10 mouse cellular contexts compared by ENCODE assay signal in the genomic region with DNA sequence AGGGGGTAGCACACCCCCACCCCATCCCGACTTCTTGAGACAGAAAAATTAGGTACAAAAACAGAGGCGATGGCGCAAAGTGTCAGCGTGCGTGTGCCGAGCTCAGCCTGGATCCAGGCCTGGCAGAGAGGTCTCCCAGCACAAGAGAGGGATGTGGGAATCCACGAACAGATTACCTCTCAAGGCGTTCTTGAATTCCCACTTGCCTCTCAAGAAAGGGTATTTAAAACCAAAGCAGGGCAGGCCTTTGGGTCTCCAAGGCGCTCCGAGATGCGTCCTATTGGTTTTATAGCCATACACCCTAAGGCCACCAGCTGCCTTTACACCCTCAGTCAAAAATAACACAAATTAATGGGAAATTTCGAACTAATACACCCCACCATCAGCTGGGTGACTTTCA. TPM values are rescaled to one million over a fixed set of nuclear protein-coding genes. Genes with fewer than 3 reads are reported as not detected.
DNase-seq lines count a peak whose midpoint lies in the region; ATAC-seq and TF ChIP-seq lines count a peak whose summit lies in the region.
"Had no signal": no experiment of that assay in that cellular context is flagged by ENCODE, and none has a peak within 500 bp of the region (broad histone marks: within the 10 kb centered on the region; RNA-seq: fewer than 3 reads in every experiment).

No protein-coding gene starts in this region.

- ATAC-seq in lung, embryonic 14.5 days (ENCODE audit: insufficient read depth): no peak
- ATAC-seq in forebrain, embryonic 13.5 days: no peak
- no peak for ATAC-seq in limb, embryonic 12.5 days (ENCODE audit: insufficient number of reproducible peaks, insufficient read depth, low FRiP score, low TSS enrichment, low read depth)

- H3K9me3 ChIP-seq in lung, embryonic 14.5 days (ENCODE audit: low read depth, low read length): no peaks in the 10 kb centered on the region
- no peaks in the 10 kb centered on the region for H3K9me3 ChIP-seq in forebrain, embryonic 13.5 days (replicated peaks)
- H3K9me3 ChIP-seq in limb, embryonic 12.5 days: no peaks in the 10 kb centered on the region

- no peak for TF ChIP-seq POLR2A in small intestine, adult 2 months (IDR thresholded peaks at IDR 0.05; ENCODE audit: low read depth, low read length)

- H3K4me2 ChIP-seq in lung, embryonic 14.5 days: peak overlapping the region; percentile 70
- peak overlapping the region; percentile 58 for H3K4me2 ChIP-seq in forebrain, embryonic 13.5 days
- peak overlapping the region; percentile 64 for H3K4me2 ChIP-seq in limb, embryonic 12.5 days

- DNase-seq in lung, embryonic 14.5 days: peak; percentile 42
- DNase-seq in lung, postnatal 36 days: no peak
- no peak for DNase-seq in testis, postnatal 14 days (ENCODE audit: low spot score)
- DNase-seq in frontal cortex, adult 2 months (ENCODE audit: extremely low spot score in 1 of 2, low spot score in 1 of 2): no peak
- DNase-seq in frontal cortex, postnatal 25 days (ENCODE audit: low spot score in 2 of 2): no peak
- DNase-seq: kidney, postnatal 10 days; thymus, postnatal 36 days had no signal

- no peak for TF ChIP-seq CTCF in lung, embryonic 14.5 days (IDR thresholded peaks at IDR 0.05; ENCODE audit: low read depth)
- TF ChIP-seq CTCF in small intestine, adult 2 months (IDR thresholded peaks at IDR 0.05; ENCODE audit: extremely low read depth, insufficient read length, insufficient replicate concordance, low read depth, low read length): no peak

- no peak overlapping the region for H3K27ac ChIP-seq in lung, embryonic 14.5 days (ENCODE audit: low read depth)
- H3K27ac ChIP-seq in forebrain, embryonic 13.5 days: no peak overlapping the region
- no peak overlapping the region for H3K27ac ChIP-seq in limb, embryonic 12.5 days
- H3K27ac ChIP-seq in small intestine, adult 2 months (ENCODE audit: insufficient read depth, low read depth, low read length): peak overlapping the region; percentile 7; the same call in 1 of the 2 replicates

- H3K27me3 ChIP-seq in lung, embryonic 14.5 days (ENCODE audit: insufficient read depth, low read length): peaks cover 63% of the 10 kb centered on the region
- H3K27me3 ChIP-seq in forebrain, embryonic 13.5 days: peaks cover 90% of the 10 kb centered on the region
- peaks cover 82% of the 10 kb centered on the region for H3K27me3 ChIP-seq in limb, embryonic 12.5 days
- H3K27me3 ChIP-seq in small intestine, adult 2 months (ENCODE audit: control insufficient read depth, insufficient read depth, low read length): peaks cover 56% of the 10 kb centered on the region

- 22% methylated on average over 12 of the region's 12 CpGs for WGBS in lung, embryonic 14.5 days
- 1% methylated on average over 12 of the region's 12 CpGs for WGBS in forebrain, embryonic 13.5 days
- WGBS in limb, embryonic 12.5 days: 14% methylated on average over 12 of the region's 12 CpGs
- WGBS in small intestine, adult 2 months: 16% methylated on average over 12 of the region's 12 CpGs

- peak overlapping the region; percentile 72 for H3K4me3 ChIP-seq in lung, embryonic 14.5 days (ENCODE audit: low read depth, low read length)
- peak overlapping the region; percentile 33 for H3K4me3 ChIP-seq in forebrain, embryonic 13.5 days
- peak overlapping the region; percentile 37; the same call in 1 of the 2 replicates for H3K4me3 ChIP-seq in limb, embryonic 12.5 days (replicated peaks)
- peak overlapping the region; percentile 65 for H3K4me3 ChIP-seq in small intestine, adult 2 months (ENCODE audit: low read depth, low read length)

- no peaks in the 10 kb centered on the region for H3K4me1 ChIP-seq in lung, embryonic 14.5 days (ENCODE audit: insufficient read depth)
- H3K4me1 ChIP-seq in forebrain, embryonic 13.5 days: peaks cover 31% of the 10 kb centered on the region
- H3K4me1 ChIP-seq in limb, embryonic 12.5 days (replicated peaks): peaks cover 42% of the 10 kb centered on the region
- H3K4me1 ChIP-seq in small intestine, adult 2 months (ENCODE audit: control insufficient read depth, insufficient read depth, insufficient read length, low read length): peaks cover 6% of the 10 kb centered on the region; the same call in 1 of the 2 replicates

- peaks cover 25% of the 10 kb centered on the region; the same call in 1 of the 2 replicates for H3K36me3 ChIP-seq in lung, embryonic 14.5 days (ENCODE audit: insufficient read depth)
- no peaks in the 10 kb centered on the region for H3K36me3 ChIP-seq in forebrain, embryonic 13.5 days (ENCODE audit: poor library complexity, severe bottlenecking)
- H3K36me3 ChIP-seq in limb, embryonic 12.5 days: no peaks in the 10 kb centered on the region
- no peaks in the 10 kb centered on the region for H3K36me3 ChIP-seq in small intestine, adult 2 months (ENCODE audit: control insufficient read depth, insufficient read depth, low read length)

- peak overlapping the region; percentile 89 for H3K9ac ChIP-seq in lung, embryonic 14.5 days
- H3K9ac ChIP-seq in forebrain, embryonic 13.5 days: no peak overlapping the region
- no peak overlapping the region for H3K9ac ChIP-seq in limb, embryonic 12.5 days (replicated peaks)

RNA-seq across cellular contexts. Expression of gene Foxf2, which starts 4.4 kb away (rescaled TPM):
- 37.7 and 43.2 TPM in 2 replicates for polyA plus RNA-seq in lung, embryonic 14.5 days (2014; fragmentation: Nextera tagmentation; extraction: Ambion mirVana)
- 2.9 and 3.4 TPM in 2 replicates for polyA plus RNA-seq in forebrain, embryonic 13.5 days (2015; fragmentation: Nextera tagmentation; extraction: Ambion mirVana)
- polyA plus RNA-seq in limb, embryonic 12.5 days (2016; fragmentation: Nextera tagmentation; extraction: Ambion mirVana): 0.64 and 0.97 TPM in 2 replicates
- 28.4 and 41.4 TPM in 2 replicates for polyA plus RNA-seq in small intestine, adult 2 months (2012; rRNA removed)
- 5.8 and 6.6 TPM in 2 replicates for polyA plus RNA-seq in frontal cortex, adult 2 months (2012; rRNA removed)
